Mouse (Mus musculus) frontal cortex, adult 2 months (tissue): ENCODE measurements at regions not wholly inside any gene's neighbourhood (a gene's known extent, or its start where the extent isn't known, plus 50 kb on each side); places are given as distances from the start of the nearest gene placed in this dataset.

Source experiments
- DNase-seq, 2 experiments: peaks; one replicate each; pipeline ENCODE4 v3.0.0; 2022; ENCODE audit warnings: low spot score in 1 of 2; ENCODE audit errors: extremely low spot score in 1 of 2

DNA sequence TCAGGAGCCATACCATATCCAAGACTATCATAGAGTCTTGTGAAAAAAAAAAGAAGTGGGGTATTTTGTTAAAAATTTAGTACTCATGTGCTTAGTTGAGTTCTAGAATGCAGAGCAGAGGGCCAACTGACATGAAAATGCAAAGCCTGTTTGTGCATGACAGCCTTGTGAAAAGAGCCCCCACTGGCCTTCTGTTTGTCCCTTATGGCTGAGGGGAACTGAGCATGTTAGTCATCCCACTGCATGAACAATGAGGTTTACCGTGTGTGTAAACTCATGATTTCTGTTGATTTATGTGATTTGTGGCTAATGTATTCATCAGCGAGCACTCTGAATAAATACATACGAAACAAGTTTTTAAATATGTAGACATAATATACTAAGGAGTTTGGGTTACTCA, 266.1 kb upstream of the Nox3 start:
- peak in 1 of 2 experiments; percentile 9 for DNase-seq

DNA sequence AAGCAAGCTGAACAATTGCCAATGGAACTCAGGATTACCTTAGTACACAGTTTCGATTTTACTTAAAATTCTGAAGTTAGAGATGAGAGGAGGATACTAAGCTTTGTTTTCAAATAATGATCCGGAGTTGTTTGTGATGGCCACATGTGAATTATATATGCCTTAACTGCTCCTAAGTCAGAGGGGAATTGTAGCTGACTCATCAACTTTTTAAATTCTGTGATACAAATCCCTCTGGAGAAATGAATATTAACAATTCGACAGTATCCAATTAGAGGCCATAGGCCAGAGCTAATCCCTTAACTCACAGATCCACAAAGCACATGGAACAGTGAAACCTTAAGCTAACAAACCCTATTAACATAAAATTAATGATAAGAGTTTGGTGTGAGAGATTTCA, 250.5 kb upstream of the Nox3 start:
- no peak for DNase-seq

DNA sequence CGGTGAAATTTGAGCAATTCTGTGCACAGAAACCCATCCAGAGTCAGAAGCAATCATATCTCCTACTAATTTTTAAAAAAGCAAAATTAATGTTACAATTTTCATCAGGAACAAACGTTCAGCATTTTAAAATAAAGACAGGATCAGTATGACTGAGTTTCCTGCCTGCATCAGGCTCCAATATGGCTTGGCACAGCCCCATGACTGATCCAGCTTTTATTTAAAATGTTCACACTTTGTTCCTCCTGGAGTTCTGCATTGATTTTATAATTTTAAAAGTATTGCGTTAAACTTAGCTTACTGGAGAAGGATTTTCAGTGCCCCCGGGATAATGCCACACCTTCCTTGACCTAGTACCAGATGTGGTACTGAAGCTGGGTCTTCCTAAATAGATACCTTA, 240.3 kb upstream of the Nox3 start:
- DNase-seq: peak in 1 of 2 experiments; percentile 17

DNA sequence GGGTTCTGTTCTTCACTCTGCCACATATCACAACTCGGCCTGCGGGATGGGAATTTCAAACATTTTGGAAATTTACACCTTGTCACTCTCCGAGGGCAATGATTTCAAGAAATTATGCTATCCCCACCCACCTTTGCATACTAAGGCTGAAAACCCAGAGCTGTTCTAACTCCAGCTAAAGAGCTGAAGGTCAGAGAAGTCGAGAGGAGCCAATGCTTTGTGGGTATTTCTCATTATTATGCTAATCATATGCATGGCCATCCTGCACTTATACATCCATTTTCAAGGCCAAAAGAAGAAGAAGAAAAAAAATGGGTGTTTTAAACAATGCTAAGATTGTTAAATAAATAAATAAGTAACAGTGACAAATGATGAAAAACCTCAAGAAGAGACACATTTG, 237.1 kb upstream of the Nox3 start:
- no peak for DNase-seq

DNA sequence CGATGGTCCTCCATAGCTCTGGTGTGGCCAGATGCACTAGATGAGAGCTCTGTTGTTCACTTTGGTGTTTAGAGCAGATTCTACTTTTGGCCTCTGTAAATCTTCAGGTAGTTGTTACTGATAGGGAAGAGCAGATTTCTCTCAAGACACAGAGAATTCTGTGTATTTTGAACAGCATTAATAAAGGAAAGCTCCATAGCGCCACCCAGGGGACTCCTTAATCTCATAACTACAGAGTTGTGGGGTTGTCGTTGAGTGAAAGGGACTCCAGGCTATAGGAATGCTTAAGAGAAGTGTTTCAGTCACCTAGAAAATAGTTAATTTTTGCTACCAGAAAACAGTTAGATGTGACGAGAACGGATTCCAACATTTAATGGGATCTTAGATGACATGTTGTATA, 236.0 kb upstream of the Nox3 start:
- DNase-seq: peak in 1 of 2 experiments; percentile 22

DNA sequence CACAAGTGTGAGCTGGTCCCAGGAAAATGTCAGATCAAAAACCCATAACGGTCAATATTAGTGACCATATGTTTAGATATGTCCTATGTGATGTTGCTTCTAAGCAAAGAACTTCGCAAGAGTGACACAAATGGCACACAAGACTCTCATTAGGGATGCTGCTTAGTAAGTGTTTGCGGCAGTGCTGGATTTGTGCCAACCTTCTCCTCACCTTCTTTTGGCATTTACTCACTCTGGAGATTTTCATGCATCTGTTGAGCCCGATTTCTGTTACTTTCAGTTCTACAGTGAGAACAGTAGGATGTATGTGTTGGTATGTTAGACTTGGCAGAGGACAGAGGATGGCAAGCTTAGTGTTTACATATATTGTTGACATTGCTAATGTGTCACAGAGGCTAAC, 231.0 kb upstream of the Nox3 start:
- peak in 1 of 2 experiments; percentile 9 for DNase-seq

DNA sequence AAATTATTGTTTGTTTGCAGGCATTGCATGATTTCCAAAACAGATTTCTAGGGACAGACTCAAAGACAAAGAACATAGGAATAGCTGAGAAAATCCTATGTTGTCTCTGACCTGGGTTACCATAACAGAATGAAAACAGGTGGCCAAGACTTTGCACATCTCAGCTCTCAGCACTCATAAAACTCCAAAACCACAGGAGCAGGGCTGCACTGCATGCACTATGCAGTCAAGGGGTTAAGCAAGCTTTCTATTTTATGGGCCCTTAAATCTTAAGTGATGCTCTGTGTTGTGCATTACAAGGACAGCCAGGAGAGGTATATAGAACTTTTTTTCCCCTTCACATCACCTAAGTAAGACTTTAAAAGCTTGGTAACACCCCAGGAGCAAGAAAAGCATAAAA, 224.2 kb upstream of the Nox3 start:
- DNase-seq: no peak

DNA sequence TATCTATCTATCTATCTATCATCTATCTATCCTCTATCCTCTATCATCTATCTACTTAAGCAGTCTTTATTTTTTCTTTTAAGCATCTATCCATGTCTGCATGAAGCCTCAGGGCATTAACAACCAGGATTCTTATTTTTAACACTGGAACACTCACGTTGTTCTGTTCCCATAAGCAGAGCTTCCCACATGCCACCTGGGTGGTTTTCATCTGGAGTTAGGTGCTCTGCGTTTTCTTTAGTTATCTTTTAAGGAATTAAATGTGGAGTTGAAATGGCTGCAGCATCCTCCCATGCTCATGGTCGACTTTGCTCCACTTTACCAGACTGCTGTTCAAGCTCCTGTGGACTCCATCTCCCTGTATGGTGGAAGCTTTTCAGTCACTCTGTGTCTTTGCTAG, 196.8 kb upstream of the Nox3 start:
- DNase-seq: peak; percentile 11 to 40

DNA sequence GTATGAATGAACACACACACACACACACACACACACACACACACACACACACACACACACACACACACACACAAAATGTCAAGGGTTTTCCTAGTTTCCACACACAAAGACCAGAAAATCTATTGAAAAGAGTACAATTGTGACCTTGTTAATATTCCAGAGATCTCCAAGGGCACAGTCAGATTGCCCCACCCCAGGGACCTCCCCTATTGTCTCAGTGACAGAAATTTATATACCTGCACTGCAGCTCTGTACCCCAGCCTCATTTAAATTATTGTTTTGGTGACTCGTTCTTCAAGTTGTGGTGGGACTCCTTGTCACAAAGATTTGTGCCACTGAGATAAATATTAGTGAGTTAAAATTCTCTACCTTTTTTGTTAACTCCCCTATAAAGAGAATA, 187.1 kb upstream of the Nox3 start:
- no peak for DNase-seq

DNA sequence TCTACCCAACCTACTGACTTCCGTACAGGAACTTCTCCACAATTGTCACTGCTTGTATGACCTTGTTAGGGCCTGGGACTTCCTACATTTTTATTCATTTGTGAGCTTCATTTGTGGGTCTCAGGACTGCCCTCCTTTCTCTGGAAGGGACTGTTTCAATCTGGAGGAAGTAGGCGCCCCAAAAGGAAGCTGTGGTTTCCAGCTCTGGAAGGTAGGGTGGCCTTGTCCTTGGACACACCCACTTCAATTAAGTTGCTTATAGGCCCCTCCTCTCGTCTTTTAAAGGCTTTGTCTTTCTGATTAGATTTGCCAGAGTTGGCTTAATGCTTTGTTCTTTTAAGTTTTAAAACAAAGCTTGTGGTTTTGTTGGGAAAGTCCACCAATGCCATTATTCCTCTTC, 183.0 kb upstream of the Nox3 start:
- DNase-seq: no peak

DNA sequence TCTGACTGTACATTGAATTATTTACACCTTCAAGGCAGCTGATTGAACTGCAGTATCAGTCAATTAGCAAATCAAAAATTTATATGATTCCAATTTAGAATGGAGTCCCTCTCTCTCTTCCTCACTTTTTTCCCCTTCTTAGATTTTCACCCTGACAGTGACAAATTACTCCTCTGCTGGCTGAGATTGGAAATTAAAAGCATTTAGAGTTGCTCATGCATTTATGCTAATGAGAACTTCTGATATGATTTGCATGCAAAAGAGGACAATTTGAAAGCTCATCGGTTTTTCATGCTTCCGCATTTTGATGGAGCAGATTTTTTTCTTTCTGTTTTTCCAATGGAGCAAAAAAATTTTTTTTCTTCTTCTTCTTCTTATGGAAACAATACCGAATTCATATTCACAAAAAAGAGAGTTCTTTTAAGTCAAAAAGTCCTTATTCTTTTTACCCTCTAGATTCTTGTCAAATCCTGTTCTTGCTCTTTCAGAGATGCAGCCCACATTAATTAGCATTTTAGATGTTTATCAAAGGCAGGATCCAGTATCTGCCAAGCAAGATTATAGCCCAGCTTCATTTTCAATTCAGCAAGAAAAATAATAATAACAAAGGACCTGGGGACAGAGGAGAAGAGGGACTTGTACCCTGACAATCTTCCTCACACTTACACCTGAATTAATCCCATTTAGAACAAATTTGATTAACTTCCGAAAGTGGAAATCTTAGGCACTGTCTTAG, 173.6 kb upstream of the Nox3 start:
- peak in 1 of 2 experiments; percentile 11 for DNase-seq

DNA sequence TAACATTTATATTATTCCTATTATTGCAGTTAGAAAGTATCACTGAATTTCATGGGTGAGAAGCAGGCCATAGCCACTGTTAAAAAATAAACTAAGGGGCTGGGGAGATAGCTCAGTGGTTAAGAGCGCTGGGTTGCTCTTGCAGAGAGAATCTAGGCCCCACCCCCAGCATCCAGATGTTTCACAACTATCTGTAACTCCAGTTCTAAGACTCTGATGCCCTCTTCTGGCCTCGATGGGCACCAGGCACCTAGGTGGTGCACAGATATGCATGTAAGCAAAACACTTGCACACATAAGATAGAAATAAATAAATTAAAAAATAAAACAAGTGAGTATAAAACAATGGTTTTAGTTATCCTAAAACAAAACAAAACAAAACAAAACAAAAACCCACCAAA, 166.3 kb upstream of the Nox3 start:
- DNase-seq: no peak

DNA sequence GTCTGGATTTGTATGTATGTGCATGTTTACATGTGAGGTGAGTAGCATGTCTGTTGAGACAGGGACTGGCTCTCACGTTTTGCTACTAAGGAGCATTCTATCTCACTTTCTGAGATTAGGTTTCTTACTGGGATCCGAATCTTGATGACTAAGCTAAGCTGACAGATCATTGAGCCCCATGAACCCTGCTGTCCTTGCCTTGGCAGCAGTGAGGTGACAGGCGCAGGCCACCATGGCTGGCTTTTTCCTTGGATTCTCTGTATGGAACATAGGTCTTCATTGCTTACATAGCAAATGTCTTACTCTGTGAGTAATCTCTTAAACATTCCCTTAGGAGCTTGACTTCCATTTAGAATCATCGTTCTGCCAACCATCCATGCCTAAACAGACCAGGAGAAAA, 140.3 kb upstream of the Nox3 start:
- no peak for DNase-seq

DNA sequence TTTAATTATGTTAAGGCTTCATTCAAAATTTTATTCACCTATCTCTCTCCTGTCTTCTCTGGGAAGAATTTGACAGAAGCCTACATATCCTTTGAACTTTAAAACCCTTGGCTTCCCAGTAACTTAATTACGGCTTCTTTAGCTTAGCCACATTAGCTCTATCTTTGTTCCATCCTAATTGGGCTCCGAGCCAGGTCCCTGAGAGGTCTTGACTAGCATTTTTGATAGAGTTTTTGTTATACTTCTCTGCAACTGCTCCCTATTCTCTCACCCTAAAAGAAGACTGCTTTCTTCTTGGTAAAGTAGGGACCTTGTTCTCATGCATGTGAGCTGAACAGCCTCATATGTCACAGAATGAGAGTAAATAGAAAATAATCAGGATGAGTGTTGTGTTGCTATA, 115.1 kb upstream of the Nox3 start:
- no peak for DNase-seq

DNA sequence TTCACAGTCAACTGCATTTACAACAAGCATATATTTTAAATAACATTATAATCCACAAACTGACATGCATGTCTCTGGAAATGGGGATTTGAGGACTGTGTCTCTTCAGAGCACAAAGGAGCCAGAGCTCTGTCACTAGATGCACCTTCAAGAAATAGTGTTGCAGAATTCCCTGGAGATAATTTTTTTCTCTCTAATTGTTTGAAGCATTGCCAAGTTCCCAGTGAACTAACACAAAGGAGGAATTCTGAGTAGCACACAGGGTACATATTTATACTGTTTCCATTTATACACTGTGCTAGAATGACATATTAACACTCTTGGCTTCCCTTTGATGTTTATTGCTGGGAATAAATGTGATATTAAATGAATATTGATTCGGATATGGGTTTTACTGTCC, 107.4 kb upstream of the Nox3 start:
- no peak for DNase-seq

DNA sequence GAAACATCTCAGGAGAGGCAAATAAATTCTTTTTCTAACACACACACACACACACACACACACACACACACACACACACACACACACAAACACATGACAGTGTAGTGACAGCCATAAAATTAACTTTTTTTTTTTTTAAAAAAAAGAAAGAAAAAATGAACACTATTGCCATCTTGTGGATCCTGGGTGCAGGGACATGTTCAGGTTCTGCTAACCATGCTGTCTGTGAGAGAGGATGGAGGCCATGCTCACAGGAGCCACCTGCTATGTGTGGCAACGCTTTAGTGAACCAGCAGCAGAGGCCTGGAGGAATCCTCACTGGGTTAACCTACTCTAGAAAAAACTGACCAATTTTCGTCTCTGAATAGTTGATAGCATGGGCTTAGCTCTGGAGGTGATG, 96.5 kb upstream of the Nox3 start:
- peak in 1 of 2 experiments; percentile 62 for DNase-seq

DNA sequence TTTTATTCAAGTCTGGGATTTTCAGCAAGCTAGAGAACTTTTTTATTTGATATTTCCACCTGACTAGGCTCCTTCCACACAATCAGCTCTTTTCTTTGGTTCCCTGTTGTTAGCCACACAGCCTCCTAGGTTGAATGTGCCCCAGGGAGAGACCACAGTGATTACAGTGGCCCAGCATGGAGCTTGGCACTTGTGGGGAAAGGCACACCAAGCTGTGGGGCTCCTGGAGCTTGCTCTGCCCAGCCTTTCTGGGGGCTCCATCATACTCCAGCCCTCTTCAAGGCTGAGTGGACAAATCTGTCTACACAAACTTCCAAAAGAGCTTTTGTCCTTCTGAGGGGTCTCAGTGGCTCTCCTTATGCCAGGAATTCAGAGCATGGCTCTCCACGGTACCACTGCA, 86.1 kb upstream of the Nox3 start:
- no peak for DNase-seq

DNA sequence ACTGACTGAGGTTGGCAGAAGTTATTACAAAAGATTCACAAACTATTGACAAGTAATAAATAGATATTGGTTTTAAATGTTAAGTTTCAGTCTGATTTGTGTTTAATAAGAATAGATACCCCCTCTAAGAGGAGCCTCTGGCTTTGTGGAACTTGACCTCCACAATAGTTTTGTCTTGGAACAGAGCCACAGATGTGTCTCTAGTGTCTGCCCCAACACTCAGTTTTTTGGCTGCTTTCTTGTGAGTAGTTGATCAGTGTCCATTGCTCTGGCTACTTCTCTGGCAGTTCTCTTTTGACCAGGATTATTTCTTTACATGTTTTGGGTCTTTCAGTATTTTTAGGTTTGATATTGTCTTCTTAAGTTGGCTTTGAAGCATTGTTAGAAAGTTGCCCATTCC, 81.6 kb upstream of the Nox3 start:
- DNase-seq: no peak

DNA sequence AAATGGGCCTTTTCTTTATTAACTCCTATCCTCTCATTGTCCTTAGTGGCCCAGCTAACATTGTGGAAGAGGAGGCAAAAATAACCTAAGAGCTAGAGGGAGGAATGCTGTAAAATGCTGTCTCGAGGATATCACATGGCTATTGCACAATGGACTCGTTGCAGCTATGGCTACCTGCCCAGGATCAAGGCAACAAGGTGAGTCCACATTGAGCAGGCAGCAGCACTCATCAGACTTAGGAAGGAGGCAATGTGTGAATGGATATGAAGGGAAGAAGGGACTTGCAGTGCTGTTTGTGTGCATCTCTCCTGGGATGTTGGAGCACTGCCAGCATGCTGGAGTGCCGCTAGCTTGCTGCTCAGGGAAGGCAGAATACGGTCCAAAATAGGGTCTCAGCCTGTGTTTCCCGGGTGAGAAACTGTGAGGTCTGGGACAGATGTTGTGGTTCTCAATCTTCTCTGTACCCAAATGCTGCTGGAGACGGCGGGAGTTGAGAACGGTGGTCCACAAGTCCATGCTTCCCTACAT, 51.8 kb upstream of the Nox3 start:
- no peak for DNase-seq
